Mouse (Mus musculus) hindbrain, embryonic 16.5 days (tissue): ENCODE measurements at regions not wholly inside any gene's neighbourhood (a gene's known extent, or its start where the extent isn't known, plus 50 kb on each side); places are given as distances from the start of the nearest gene placed in this dataset.

Source experiments
- ATAC-seq: fragments of 200-750 bp; cut with Nextera tagmentation; 2 replicates; pipeline ENCODE4 v1.8.0; 2017; ENCODE audit warnings: moderate TSS enrichment, moderate library complexity
- H3K27ac ChIP-seq: fragments of 300-500 bp; sonication (generic); 2 replicates; pipeline ENCODE4 v1.5.1; 2014; ENCODE audit warnings: low read depth, mild to moderate bottlenecking, control low read depth, low read length, moderate library complexity
- H3K27me3 ChIP-seq: fragments of 300-500 bp; sonication (generic); replicated peaks from 2 replicates; pipeline ENCODE4 v1.6.1; 2014; ENCODE audit warnings: low read length; ENCODE audit not compliant: control insufficient read depth, insufficient read depth
- H3K36me3 ChIP-seq: fragments of 300-500 bp; sonication (generic); 2 replicates; pipeline ENCODE4 v1.6.1; 2014; ENCODE audit warnings: mild to moderate bottlenecking, low read length, moderate library complexity, mixed read lengths; ENCODE audit not compliant: control insufficient read depth, insufficient read depth
- H3K4me1 ChIP-seq: fragments of 300-500 bp; sonication (generic); 2 replicates; pipeline ENCODE4 v1.6.1; 2014; ENCODE audit warnings: low read depth, low read length; ENCODE audit not compliant: control insufficient read depth, insufficient read depth
- H3K4me2 ChIP-seq: fragments of 300-500 bp; sonication (generic); 2 replicates; pipeline ENCODE4 v1.6.1; 2014; ENCODE audit warnings: mild to moderate bottlenecking, low read length, control low read depth, moderate library complexity
- H3K4me3 ChIP-seq: fragments of 300-500 bp; sonication (generic); 2 replicates; pipeline ENCODE4 v1.5.1; 2014; ENCODE audit warnings: mild to moderate bottlenecking, low read length, control low read depth, moderate library complexity
- H3K9ac ChIP-seq: fragments of 300-500 bp; sonication (generic); 2 replicates; pipeline ENCODE4 v1.6.1; 2014; ENCODE audit warnings: low read depth, mild to moderate bottlenecking, control low read depth, low read length, moderate library complexity
- H3K9me3 ChIP-seq: fragments of 300-500 bp; sonication (generic); 2 replicates; pipeline ENCODE4 v1.6.1; 2014; ENCODE audit warnings: mild to moderate bottlenecking, low read length, moderate library complexity; ENCODE audit not compliant: control insufficient read depth
- WGBS: fragments of 180-500 bp; shearing (Covaris S2); extraction: QIAGEN DNeasy Blood & Tissue Kit; methylation state at CpG from one replicate; pipeline ENCODE4 v1.1.7; 2014; 5-methylcytosine and 5-hydroxymethylcytosine counted together

DNA sequence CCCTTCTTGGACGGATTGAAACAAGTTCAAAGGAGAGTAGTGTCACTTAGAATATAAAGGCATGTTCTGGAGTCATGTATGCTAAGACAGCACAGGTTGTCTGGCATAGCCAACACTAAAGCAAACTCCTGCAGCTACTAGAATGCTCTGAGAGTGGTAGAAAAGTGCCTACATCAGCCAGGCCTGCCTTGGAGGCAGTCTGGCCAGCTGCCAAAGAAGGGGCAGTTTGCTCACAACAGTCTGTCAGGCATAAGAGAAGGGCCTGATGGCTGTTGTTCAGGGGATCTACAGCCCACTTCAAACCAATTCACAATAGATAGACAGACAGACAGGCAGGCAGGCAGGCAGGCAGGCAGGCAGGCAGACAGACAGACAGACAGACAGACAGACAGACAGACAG, 136.5 kb upstream of the Dap start:
- WGBS: 88% methylated on average over 1 of the region's 1 CpGs

DNA sequence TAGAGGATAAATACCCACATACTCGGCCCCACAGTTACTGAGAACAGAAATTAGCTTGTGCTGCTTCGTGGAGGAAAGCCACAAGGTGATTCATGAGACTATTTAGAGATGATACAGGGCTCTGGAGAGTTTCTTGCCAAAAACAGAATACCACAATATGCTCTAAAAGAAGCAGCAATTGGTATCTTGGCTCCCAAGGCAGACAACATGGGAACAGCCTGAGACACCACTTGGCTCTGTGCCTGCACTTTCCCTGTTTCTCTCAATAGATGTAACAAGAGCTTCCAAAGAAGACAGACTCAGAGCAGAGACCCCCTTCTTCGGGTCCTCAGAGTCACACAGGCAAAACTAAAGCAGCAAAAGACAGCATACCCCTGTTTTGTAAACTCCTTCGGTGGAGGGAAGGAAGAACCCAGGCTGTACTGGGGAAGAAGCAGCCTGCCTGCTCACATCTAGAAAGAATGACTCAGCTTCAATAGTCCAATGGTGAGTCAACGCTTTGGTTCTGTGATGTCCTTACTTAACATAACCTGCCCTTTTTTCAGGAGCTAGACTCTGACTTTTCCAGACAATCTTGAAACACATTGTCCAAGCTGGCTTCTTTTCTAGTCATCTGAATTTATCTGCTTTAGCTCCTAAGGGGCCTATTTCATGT, 132.1 kb upstream of the Dap start:
- ATAC-seq: peak; percentile 52
- no peak overlapping the region for H3K4me3 ChIP-seq
- H3K9ac ChIP-seq: no peak overlapping the region
- no peaks in the 10 kb centered on the region for H3K27me3 ChIP-seq
- H3K27ac ChIP-seq: 0 out of 2 replicates have a peak overlapping the region, but pooled peaks have one; percentile 48
- H3K4me2 ChIP-seq: no peak overlapping the region
- 57% methylated on average over 5 of the region's 5 CpGs for whole genome bisulfite sequencing
- H3K36me3 ChIP-seq: no peaks in the 10 kb centered on the region
- no peaks in the 10 kb centered on the region for H3K9me3 ChIP-seq
- peaks cover 3% of the 10 kb centered on the region; the same call in 1 of the 2 replicates for H3K4me1 ChIP-seq

More for the DNA sequence above, 136.5 kb upstream of the Dap start:
- ATAC-seq: no peak
- Histone ChIP-seq H3K9me3 (0 out of 2 replicates have a peak, but pooled peaks cover 2% of the 10 kb centered on the region), H3K36me3 (no peaks in the 10 kb centered on the region), H3K9ac (no peak overlapping the region), H3K27ac (no peak overlapping the region), H3K4me1 (peaks cover 3% of the 10 kb centered on the region; the same call in 1 of the 2 replicates), H3K27me3 (no peaks in the 10 kb centered on the region), H3K4me3 (no peak overlapping the region), H3K4me2 (no peak overlapping the region)

DNA sequence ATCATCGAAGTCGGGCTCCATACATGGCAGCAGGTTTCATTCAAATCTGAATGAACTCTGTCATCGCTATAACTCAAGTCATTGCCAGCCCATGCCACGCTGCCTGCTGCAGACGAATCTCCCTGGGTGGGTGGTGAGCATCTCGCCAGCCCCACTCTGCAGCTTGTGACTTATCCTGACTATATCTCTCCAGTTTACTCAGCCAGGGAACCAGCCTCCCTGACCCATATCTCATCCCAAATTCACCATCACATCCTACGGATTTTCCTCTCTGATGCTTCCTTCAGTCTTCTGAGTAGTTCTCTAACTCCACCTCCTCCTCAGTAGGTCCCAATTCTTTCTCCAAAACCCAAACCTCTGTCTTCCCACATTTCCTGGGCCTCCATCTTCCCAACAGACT, 127.9 kb upstream of the Dap start:
- H3K36me3 ChIP-seq: no peaks in the 10 kb centered on the region
- H3K4me2 ChIP-seq: no peak overlapping the region
- no peak overlapping the region for H3K9ac ChIP-seq
- no peaks in the 10 kb centered on the region for H3K27me3 ChIP-seq
- ATAC-seq: no peak
- H3K4me3 ChIP-seq: no peak overlapping the region
- peaks cover 3% of the 10 kb centered on the region; the same call in 1 of the 2 replicates for H3K4me1 ChIP-seq
- H3K27ac ChIP-seq: no peak overlapping the region
- no peaks in the 10 kb centered on the region for H3K9me3 ChIP-seq
- 94% methylated on average over 7 of the region's 7 CpGs for WGBS

DNA sequence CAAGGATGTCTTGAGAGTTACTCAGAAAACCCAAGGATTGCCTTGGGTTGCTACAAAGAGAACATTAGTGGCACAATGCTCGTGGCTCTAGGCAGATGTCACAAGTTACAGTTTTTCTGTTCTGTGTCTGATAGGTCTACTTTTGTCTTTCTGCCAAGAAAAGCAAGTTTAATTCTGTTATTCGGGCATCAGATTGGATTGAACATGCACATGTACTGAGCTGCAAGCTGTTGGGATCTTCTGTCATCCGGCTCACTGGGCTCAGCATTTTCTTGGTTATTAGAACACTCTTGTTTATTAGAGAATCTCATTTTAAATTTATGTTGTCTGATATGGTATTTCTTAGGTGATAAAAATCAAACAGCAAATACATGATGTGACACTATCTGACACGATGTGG, 126.8 kb upstream of the Dap start:
- Histone ChIP-seq H3K4me3 (no peak overlapping the region), H3K9ac (no peak overlapping the region), H3K27ac (no peak overlapping the region), H3K36me3 (no peaks in the 10 kb centered on the region), H3K4me1 (no peaks in the 10 kb centered on the region), H3K4me2 (no peak overlapping the region), H3K27me3 (no peaks in the 10 kb centered on the region), H3K9me3 (no peaks in the 10 kb centered on the region)
- WGBS: 77% methylated on average over 4 of the region's 4 CpGs
- no peak for ATAC-seq

DNA sequence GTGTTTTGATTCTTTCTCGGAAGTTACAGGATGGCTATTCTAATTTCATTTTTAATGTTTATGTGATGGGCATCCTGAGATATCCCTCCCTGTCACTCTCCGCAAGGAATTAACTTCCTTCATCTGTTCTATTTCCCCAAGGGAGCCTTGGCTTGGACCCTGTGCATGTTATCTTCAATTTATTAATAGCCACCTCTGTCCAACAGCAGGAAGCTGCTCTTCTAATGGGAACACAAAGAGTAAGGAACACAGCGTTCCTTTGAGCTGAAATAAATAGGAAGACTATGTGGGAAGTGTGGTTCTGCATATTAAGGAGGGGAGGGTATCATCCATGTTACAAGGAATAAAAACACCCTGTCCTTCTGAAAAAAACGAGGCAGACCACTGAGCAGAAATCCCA, 119.4 kb upstream of the Dap start:
- H3K4me3 ChIP-seq: no peak overlapping the region
- H3K9ac ChIP-seq: no peak overlapping the region
- H3K27me3 ChIP-seq: no peaks in the 10 kb centered on the region
- 66% methylated on average over 4 of the region's 4 CpGs for WGBS
- H3K27ac ChIP-seq: no peak overlapping the region
- no peaks in the 10 kb centered on the region for H3K36me3 ChIP-seq
- no peak for ATAC-seq
- H3K9me3 ChIP-seq: no peaks in the 10 kb centered on the region
- no peaks in the 10 kb centered on the region for H3K4me1 ChIP-seq
- no peak overlapping the region for H3K4me2 ChIP-seq

DNA sequence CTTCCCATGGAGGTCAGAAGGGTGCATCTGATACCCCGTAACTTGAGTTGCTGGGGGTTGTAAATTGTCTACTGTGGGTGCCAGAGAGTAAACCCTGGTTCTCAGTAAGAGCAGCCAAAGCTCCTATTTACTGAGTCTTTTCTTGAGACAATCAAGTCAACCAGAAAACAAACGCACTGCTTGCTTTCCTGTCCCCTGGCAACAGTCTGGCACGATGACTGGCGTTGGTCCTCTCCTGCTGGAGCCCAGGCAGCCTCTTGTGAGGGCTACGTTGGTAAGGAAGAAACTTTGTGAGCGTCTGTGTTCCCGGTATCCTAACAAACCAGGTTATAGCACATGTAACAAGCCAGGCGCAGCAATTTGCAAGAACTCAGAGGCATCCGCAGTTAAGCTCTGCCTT, 117.2 kb upstream of the Dap start:
- peak; percentile 69 for ATAC-seq
- WGBS: 61% methylated on average over 9 of the region's 9 CpGs
- H3K27ac ChIP-seq: no peak overlapping the region
- no peaks in the 10 kb centered on the region for H3K27me3 ChIP-seq
- no peak overlapping the region for H3K4me3 ChIP-seq
- H3K4me2 ChIP-seq: no peak overlapping the region
- no peaks in the 10 kb centered on the region for H3K9me3 ChIP-seq
- no peaks in the 10 kb centered on the region for H3K4me1 ChIP-seq
- no peak overlapping the region for H3K9ac ChIP-seq
- H3K36me3 ChIP-seq: no peaks in the 10 kb centered on the region

DNA sequence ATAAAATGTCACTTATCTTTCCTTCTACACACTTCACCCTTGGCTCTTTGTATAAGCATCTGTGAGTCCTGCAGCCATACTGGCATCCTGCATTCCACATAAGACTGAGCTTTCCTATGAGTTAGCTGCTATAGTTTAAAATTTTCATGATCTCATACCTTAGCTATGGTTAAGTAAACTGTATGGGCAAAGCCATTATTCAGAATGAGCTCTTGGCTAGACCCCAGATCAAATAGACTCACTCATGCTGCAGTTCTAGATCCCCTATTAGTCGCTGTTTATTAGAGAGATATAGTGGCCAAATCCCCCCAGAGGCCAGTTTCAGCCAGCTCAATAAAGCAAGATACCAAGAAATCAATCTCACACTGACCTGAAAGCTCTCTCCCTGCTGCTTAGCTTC, 110.9 kb upstream of the Dap start:
- no peak overlapping the region for H3K27ac ChIP-seq
- ATAC-seq: no peak
- 74% methylated on average over 1 of the region's 1 CpGs for WGBS
- H3K27me3 ChIP-seq: no peaks in the 10 kb centered on the region
- H3K9me3 ChIP-seq: no peaks in the 10 kb centered on the region
- no peak overlapping the region for H3K4me2 ChIP-seq
- H3K9ac ChIP-seq: no peak overlapping the region
- H3K36me3 ChIP-seq: no peaks in the 10 kb centered on the region
- no peak overlapping the region for H3K4me3 ChIP-seq
- no peaks in the 10 kb centered on the region for H3K4me1 ChIP-seq

DNA sequence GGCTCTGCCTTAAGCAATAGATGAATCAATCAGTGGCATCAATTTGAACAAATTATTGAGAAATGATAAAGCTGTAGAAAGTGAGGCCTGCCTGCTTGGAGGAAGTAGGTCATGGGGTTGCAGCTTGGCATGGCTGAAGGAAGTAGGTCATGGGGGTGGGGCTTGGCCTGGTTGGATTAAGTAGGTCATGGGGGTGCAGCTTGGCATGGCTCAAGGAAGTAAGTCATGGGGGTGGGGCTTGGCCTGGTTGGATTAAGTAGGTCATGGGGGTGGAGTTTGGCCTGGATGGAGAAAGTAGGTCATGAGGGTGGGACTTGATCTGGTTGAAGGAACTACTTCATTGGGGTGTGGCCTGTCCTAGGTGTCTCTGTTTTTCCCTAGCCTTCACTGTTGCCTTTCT, 106.8 kb upstream of the Dap start:
- H3K27me3 ChIP-seq: no peaks in the 10 kb centered on the region
- H3K4me1 ChIP-seq: peaks cover 6% of the 10 kb centered on the region; the same call in 1 of the 2 replicates
- H3K9me3 ChIP-seq: no peaks in the 10 kb centered on the region
- H3K36me3 ChIP-seq: no peaks in the 10 kb centered on the region
- no peak overlapping the region for H3K9ac ChIP-seq
- H3K27ac ChIP-seq: no peak overlapping the region
- H3K4me3 ChIP-seq: no peak overlapping the region
- no peak for ATAC-seq
- H3K4me2 ChIP-seq: no peak overlapping the region

DNA sequence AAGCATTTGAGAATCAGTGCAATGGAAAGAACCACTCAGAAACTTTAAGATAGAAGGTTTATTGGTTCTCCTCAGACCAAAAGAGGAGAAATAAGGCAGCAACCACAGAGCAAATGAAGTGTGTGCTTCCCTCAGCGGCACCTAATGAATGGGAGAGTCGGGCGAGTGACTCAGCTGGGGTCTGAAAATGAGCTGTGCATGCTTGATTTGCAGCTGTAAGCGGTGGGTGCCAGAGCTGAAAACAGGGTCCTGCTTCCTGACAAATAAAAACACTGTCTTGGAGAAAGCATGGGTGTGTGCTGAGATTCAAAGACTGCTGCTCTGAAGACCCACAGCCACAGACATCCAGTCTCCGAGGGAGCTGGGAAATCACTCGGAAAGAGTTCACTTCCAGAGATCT, 104.0 kb upstream of the Dap start:
- H3K4me3 ChIP-seq: no peak overlapping the region
- H3K27me3 ChIP-seq: no peaks in the 10 kb centered on the region
- H3K4me1 ChIP-seq: peaks cover 6% of the 10 kb centered on the region; the same call in 1 of the 2 replicates
- H3K36me3 ChIP-seq: no peaks in the 10 kb centered on the region
- no peak for ATAC-seq
- H3K9ac ChIP-seq: no peak overlapping the region
- H3K9me3 ChIP-seq: no peaks in the 10 kb centered on the region
- WGBS: 25% methylated on average over 6 of the region's 6 CpGs
- no peak overlapping the region for H3K4me2 ChIP-seq
- no peak overlapping the region for H3K27ac ChIP-seq

DNA sequence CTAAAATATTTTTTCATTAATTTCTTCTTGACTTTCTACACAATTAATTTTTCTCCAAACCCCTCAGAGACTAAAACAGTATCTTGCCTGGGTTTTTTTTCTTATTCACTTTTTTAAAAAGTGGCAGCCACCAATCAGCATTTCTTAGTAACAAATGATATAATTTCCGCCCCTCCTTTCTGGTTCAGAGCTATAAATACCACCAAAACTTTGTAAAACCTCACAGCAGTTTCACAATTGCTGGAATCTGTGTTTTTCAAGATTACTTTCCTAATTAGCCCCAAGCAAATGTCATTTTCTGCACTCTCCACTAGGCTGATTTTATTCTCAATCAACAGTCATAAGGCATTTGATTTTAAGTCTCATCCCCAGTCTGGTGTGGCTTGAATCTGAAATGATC, 98.3 kb upstream of the Dap start:
- no peaks in the 10 kb centered on the region for H3K4me1 ChIP-seq
- no peak overlapping the region for H3K27ac ChIP-seq
- H3K27me3 ChIP-seq: no peaks in the 10 kb centered on the region
- 94% methylated on average over 1 of the region's 1 CpGs for WGBS
- no peak overlapping the region for H3K4me2 ChIP-seq
- H3K9ac ChIP-seq: no peak overlapping the region
- H3K4me3 ChIP-seq: no peak overlapping the region
- ATAC-seq: no peak
- no peaks in the 10 kb centered on the region for H3K9me3 ChIP-seq
- H3K36me3 ChIP-seq: no peaks in the 10 kb centered on the region
